Mouse (Mus musculus) heart, embryonic 16.5 days (tissue): Measurements from ENCODE around the gene Lancl3. TPM values are rescaled to one million over a fixed set of nuclear protein-coding genes. Genes with fewer than 3 reads are reported as not detected.

Source experiments
- ATAC-seq: fragments of 200-750 bp; cut with Nextera tagmentation; replicated peaks from 2 replicates; pipeline ENCODE4 v1.8.0; 2017; ENCODE audit warnings: moderate number of reproducible peaks; ENCODE audit not compliant: insufficient read depth, low FRiP score; ENCODE audit errors: extremely low read depth
- H3K27ac ChIP-seq: fragments of 300-500 bp; sonication (generic); 2 replicates; pipeline ENCODE4 v1.5.1; 2014; ENCODE audit warnings: mild to moderate bottlenecking, low read length, control low read depth, moderate library complexity
- H3K27me3 ChIP-seq: fragments of 300-500 bp; sonication (generic); 2 replicates; pipeline ENCODE4 v1.6.1; 2014; ENCODE audit warnings: low read length, mixed read lengths; ENCODE audit not compliant: control insufficient read depth, insufficient read depth
- H3K36me3 ChIP-seq: fragments of 300-500 bp; sonication (generic); 2 replicates; pipeline ENCODE4 v1.6.1; 2014; ENCODE audit not compliant: control insufficient read depth, insufficient read depth
- H3K4me1 ChIP-seq: fragments of 300-500 bp; sonication (generic); 2 replicates; pipeline ENCODE4 v1.6.1; 2014; ENCODE audit warnings: low read length, mixed read lengths; ENCODE audit not compliant: control insufficient read depth, insufficient read depth
- H3K4me2 ChIP-seq: fragments of 300-500 bp; sonication (generic); 2 replicates; pipeline ENCODE4 v1.6.1; 2014; ENCODE audit warnings: low read depth, mild to moderate bottlenecking, control low read depth, low read length
- H3K4me3 ChIP-seq: fragments of 300-500 bp; sonication (generic); 2 replicates; pipeline ENCODE4 v1.5.1; 2014; ENCODE audit warnings: mild to moderate bottlenecking, control low read depth, low read length
- H3K9ac ChIP-seq: fragments of 300-500 bp; sonication (generic); 2 replicates; pipeline ENCODE4 v1.6.1; 2014; ENCODE audit warnings: low read length, control low read depth
- H3K9me3 ChIP-seq: fragments of 300-500 bp; sonication (generic); replicated peaks from 2 replicates; pipeline ENCODE4 v1.6.1; 2016; ENCODE audit warnings: low read length; ENCODE audit not compliant: control insufficient read depth
- WGBS: fragments of 180-500 bp; shearing (Covaris S2); extraction: QIAGEN DNeasy Blood & Tissue Kit; methylation state at CpG from one replicate; pipeline ENCODE4 v1.1.7; 2014; 5-methylcytosine and 5-hydroxymethylcytosine counted together
- polyA plus RNA-seq: library from polyadenylated mRNA; unstranded; fragments of >200 nt; fragmentation: Nextera tagmentation; extraction: Ambion mirVana; gene quantifications from 2 replicates; pipeline ENCODE4 v1.2.1, GENCODE M21; 2015

Gene Lancl3
- polyA plus RNA-seq = 2.8 and 3.4 TPM in 2 replicates

DNA sequence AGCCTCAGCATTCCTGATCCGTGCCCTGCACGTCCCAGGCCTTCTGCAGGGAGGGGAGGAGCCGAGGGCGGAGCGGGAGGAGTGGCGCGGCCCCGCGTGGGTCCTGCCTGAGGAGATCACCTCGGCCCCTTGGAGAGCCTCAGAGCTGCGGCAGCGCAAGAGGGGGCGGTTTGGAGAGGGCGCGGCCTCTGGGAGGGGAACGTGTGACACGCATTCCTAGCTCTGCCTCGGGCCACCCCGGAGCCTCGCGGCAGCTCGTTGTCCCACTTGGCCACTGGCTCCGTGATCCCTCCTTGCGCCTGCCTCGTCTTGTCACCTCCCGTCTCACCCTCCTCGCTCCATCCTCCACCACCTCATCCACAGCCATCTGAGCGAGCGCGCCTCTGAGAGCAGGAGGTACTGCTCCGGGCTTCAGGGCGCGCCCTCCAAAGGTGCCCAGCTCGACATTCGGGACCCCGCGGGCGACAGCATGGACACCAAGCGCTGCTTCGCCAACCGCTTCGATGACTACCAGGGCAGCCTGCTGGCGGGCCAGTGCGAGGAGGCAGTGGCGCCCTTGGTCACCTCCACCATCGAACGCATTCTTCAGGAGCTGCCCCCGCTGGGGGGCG is at the start of gene Lancl3:
TSS of gene Lancl3 (plus strand) at position 142 of the 611 bp plus-strand sequence.
- Histone ChIP-seq H3K4me2 (peak within 1 kb of the TSS; percentile 80), H3K9me3 (no peaks in the 10 kb centered on the region), H3K27ac (no peak within 1 kb of the TSS; the same call in 1 of the 2 replicates), H3K9ac (peak within 1 kb of the TSS; percentile 66), H3K4me3 (peak within 1 kb of the TSS; percentile 58), H3K36me3 (no peaks in the 10 kb centered on the region), H3K4me1 (no peaks in the 10 kb centered on the region), H3K27me3 (no peaks in the 10 kb centered on the region; the same call in 1 of the 2 replicates)
- peak; percentile 64 for ATAC-seq
- 13% methylated on average over 39 of the region's 49 CpGs for WGBS

GRCm38 (mm10) chrX:9179011-9179410 is 20.7 kb upstream of the Lancl3 start:
- H3K4me1 ChIP-seq = no peaks in the 10 kb centered on the region
- ATAC-seq = no peak
- no peak overlapping the region for H3K27ac ChIP-seq
- H3K4me2 ChIP-seq = no peak overlapping the region
- H3K9me3 ChIP-seq = no peaks in the 10 kb centered on the region
- no peaks in the 10 kb centered on the region for H3K36me3 ChIP-seq
- H3K27me3 ChIP-seq = no peaks in the 10 kb centered on the region
- H3K9ac ChIP-seq = no peak overlapping the region
- no peak overlapping the region for H3K4me3 ChIP-seq
- 62% methylated on average over 2 of the region's 2 CpGs for WGBS

DNA sequence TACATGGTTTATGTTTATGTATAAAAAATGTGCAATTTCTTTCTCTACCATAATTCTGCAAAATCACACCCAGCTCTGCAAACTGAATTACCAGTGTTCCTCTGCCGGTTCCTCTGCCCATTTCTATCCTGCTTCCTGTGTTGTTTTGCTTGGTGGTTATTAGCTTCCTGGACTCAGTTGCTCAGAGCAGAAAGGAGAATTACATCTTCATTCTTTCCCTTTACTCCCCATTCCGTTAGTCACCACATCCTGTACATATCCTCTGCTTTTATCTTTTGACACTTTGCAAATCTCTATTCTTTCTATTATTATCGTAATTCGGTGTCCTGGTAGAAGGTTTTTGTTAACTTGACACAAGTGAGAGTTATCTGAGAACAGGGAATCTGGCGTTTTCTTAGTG is 18.1 kb upstream of the Lancl3 start:
- Histone ChIP-seq H3K4me3 (no peak overlapping the region), H3K9me3 (no peaks in the 10 kb centered on the region), H3K9ac (no peak overlapping the region), H3K27me3 (no peaks in the 10 kb centered on the region), H3K4me1 (no peaks in the 10 kb centered on the region), H3K4me2 (no peak overlapping the region), H3K36me3 (no peaks in the 10 kb centered on the region), H3K27ac (no peak overlapping the region)
- WGBS = 55% methylated on average over 5 of the region's 5 CpGs
- ATAC-seq = no peak

- H3K4me1 ChIP-seq = no peaks in the 10 kb centered on the region
- peak overlapping the region; percentile 58 for H3K4me3 ChIP-seq
- H3K27ac ChIP-seq = no peak overlapping the region; the same call in 1 of the 2 replicates
- no peaks in the 10 kb centered on the region for H3K36me3 ChIP-seq
- H3K4me2 ChIP-seq = peak overlapping the region; percentile 80
- H3K9me3 ChIP-seq = no peaks in the 10 kb centered on the region
- no peaks in the 10 kb centered on the region; the same call in 1 of the 2 replicates for H3K27me3 ChIP-seq
- peak overlapping the region; percentile 66 for H3K9ac ChIP-seq
- ATAC-seq = peak; percentile 45
- WGBS = 16% methylated on average over 61 of the region's 72 CpGs
Measured at GRCm38 (mm10) chrX:9200380-9200917, 747 bp downstream of the Lancl3 start.

DNA sequence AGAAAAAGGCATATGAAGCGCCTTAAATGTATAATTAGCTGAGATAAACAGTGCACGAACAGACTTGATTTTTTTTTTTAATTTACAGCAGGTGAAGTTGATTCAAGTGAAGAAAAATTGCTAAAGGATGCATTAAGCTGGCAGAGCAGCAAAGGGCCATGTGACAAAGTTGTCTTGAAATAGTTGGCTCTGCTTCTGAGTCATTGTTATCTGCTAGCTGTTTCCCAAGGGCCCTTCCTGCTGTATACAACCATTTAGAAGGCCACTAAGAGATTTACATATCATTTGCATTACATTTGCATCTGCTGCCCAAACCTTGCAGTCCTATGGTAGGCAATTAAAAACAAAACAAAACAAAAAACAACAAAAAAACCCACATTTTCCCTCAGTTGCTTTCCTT is 2.3 kb downstream of the Lancl3 start:
- Histone ChIP-seq H3K9ac (no peak overlapping the region), H3K27me3 (no peaks in the 10 kb centered on the region; the same call in 1 of the 2 replicates), H3K9me3 (no peaks in the 10 kb centered on the region), H3K27ac (peak overlapping the region; percentile 61), H3K4me2 (no peak overlapping the region; the same call in 1 of the 2 replicates), H3K4me1 (no peaks in the 10 kb centered on the region), H3K36me3 (no peaks in the 10 kb centered on the region), H3K4me3 (no peak overlapping the region)
- ATAC-seq = no peak
- 69% methylated on average over 2 of the region's 2 CpGs for WGBS

DNA sequence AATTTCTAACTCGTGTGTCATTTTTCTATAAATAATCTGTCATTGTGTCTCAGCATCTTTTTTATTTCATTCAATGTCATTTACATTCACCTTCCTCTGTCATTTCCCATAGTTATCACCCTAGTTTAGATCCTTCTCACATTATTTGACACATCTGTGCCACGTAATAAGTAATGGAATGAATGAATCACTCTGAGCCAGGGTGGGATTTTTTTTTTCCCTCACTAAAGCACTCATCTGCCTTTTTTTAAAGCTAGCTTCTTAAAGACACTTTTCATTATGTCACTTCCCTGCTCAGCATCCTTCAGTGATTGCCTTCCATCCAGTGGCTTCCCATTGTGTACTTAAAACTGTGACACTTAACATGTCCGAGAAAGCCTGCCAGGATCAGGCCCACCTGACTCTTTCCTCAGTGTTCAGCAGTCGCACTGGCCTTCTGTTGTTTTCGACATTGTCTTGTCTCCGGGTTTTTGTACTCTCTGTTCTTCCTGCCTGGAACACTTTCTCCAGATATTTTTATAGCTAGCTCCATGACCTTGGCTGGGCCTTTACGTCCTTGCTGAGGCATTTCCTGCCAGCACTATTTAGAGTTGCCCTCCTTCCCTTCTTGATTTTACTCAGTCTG is 3.2 kb downstream of the Lancl3 start:
- Histone ChIP-seq H3K27ac (peak overlapping the region; percentile 61), H3K4me3 (no peak overlapping the region), H3K36me3 (no peaks in the 10 kb centered on the region), H3K9me3 (no peaks in the 10 kb centered on the region), H3K9ac (no peak overlapping the region), H3K27me3 (no peaks in the 10 kb centered on the region; the same call in 1 of the 2 replicates), H3K4me2 (peak overlapping the region; percentile 28; the same call in 1 of the 2 replicates), H3K4me1 (no peaks in the 10 kb centered on the region)
- 39% methylated on average over 7 of the region's 7 CpGs for WGBS
- ATAC-seq = no peak

- no peak overlapping the region for H3K4me2 ChIP-seq
- H3K36me3 ChIP-seq = no peaks in the 10 kb centered on the region
- H3K4me3 ChIP-seq = no peak overlapping the region
- no peaks in the 10 kb centered on the region for H3K4me1 ChIP-seq
- no peaks in the 10 kb centered on the region for H3K9me3 ChIP-seq
- no peak overlapping the region for H3K9ac ChIP-seq
- H3K27ac ChIP-seq = no peak overlapping the region
- no peak for ATAC-seq
- 63% methylated on average over 2 of the region's 2 CpGs for WGBS
- H3K27me3 ChIP-seq = no peaks in the 10 kb centered on the region; the same call in 1 of the 2 replicates
Measured at GRCm38 (mm10) chrX:9205121-9205520, 5.4 kb downstream of the Lancl3 start.

DNA sequence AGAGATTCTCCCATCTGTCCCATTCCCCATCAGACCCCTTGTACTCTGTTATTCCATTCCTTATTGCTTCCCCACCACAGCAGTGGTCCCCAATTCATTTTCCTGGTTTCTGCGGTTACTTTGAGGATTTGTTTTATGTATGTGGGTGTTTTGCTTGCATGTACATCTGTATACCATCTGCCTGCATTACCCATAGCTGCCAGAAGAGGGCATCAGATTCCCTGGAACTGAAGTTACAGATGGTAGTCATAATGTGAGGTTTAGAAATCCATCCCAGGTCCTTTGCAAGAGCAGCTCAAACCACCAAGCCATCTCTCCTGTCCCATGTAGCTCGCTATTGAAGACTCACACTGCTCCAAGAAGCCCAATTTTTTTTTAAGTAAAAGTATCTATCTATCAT is 16.5 kb downstream of the Lancl3 start:
- Histone ChIP-seq H3K9ac (no peak overlapping the region), H3K4me3 (no peak overlapping the region), H3K27ac (no peak overlapping the region), H3K4me2 (no peak overlapping the region), H3K4me1 (no peaks in the 10 kb centered on the region), H3K36me3 (no peaks in the 10 kb centered on the region), H3K9me3 (no peaks in the 10 kb centered on the region), H3K27me3 (no peaks in the 10 kb centered on the region)
- 88% methylated on average over 2 of the region's 2 CpGs for WGBS
- no peak for ATAC-seq

- H3K4me3 ChIP-seq = no peak overlapping the region
- no peaks in the 10 kb centered on the region for H3K36me3 ChIP-seq
- H3K9ac ChIP-seq = no peak overlapping the region
- no peaks in the 10 kb centered on the region for H3K27me3 ChIP-seq
- no peak overlapping the region for H3K27ac ChIP-seq
- no peak for ATAC-seq
- WGBS = 84% methylated on average over 3 of the region's 3 CpGs
- no peak overlapping the region for H3K4me2 ChIP-seq
- H3K9me3 ChIP-seq = no peaks in the 10 kb centered on the region
- H3K4me1 ChIP-seq = no peaks in the 10 kb centered on the region
Measured at GRCm38 (mm10) chrX:9219570-9219969, 19.9 kb downstream of the Lancl3 start.
